Mouse (Mus musculus): Measurements from ENCODE around the gene Klhl24.
"Not testable (repeated sequence)": the region's sequence is repeated elsewhere in the genome, so short reads cannot be mapped to it uniquely, and the experiment has no call there.

The Klhl24 gene

GRCm38 (mm10) chr16:20097069-20097710 is at the start of gene Klhl24:
TSS of gene Klhl24 (plus strand) at chr16:20097542.
- peak; percentile 89 for DNase-seq (ENCODE audit: extremely low read depth, low read depth)

GRCm38 (mm10) chr16:20052655-20053054 is 44.7 kb upstream of the Klhl24 start:
- no peak for DNase-seq (ENCODE audit: extremely low read depth, low read depth)

- DNase-seq (ENCODE audit: extremely low read depth, low read depth): no peak
Measured at GRCm38 (mm10) chr16:20072770-20073169, 24.6 kb upstream of the Klhl24 start.

- DNase-seq (ENCODE audit: extremely low read depth, low read depth): no peak
Measured at GRCm38 (mm10) chr16:20076675-20077074, 20.7 kb upstream of the Klhl24 start.

- no peak for DNase-seq (ENCODE audit: extremely low read depth, low read depth)
Measured at GRCm38 (mm10) chr16:20080271-20080670, 17.1 kb upstream of the Klhl24 start.

GRCm38 (mm10) chr16:20084623-20085022 is 12.7 kb upstream of the Klhl24 start:
- DNase-seq (ENCODE audit: extremely low read depth, low read depth): no peak

- DNase-seq (ENCODE audit: extremely low read depth, low read depth): no peak
Measured at GRCm38 (mm10) chr16:20085250-20085905, 12.0 kb upstream of the Klhl24 start.

GRCm38 (mm10) chr16:20086976-20087375 is 10.4 kb upstream of the Klhl24 start:
- no peak for DNase-seq (ENCODE audit: extremely low read depth, low read depth)

GRCm38 (mm10) chr16:20089636-20090035 is 7.7 kb upstream of the Klhl24 start:
- no peak for DNase-seq (ENCODE audit: extremely low read depth, low read depth)

- no peak for DNase-seq (ENCODE audit: extremely low read depth, low read depth)
Measured at GRCm38 (mm10) chr16:20090921-20091575, 6.3 kb upstream of the Klhl24 start.

GRCm38 (mm10) chr16:20095966-20096365 is 1.4 kb upstream of the Klhl24 start:
- no peak for DNase-seq (ENCODE audit: extremely low read depth, low read depth)

- DNase-seq (ENCODE audit: extremely low read depth, low read depth): peak; percentile 62
Measured at GRCm38 (mm10) chr16:20097711-20098374, 501 bp downstream of the Klhl24 start.

GRCm38 (mm10) chr16:20098375-20098727 is 1.0 kb downstream of the Klhl24 start:
- no peak for DNase-seq (ENCODE audit: extremely low read depth, low read depth)

GRCm38 (mm10) chr16:20098866-20099629 is 1.7 kb downstream of the Klhl24 start:
- DNase-seq (ENCODE audit: extremely low read depth, low read depth): no peak

- DNase-seq (ENCODE audit: extremely low read depth, low read depth): no peak
Measured at GRCm38 (mm10) chr16:20106996-20107395, 9.7 kb downstream of the Klhl24 start.

GRCm38 (mm10) chr16:20108961-20109360 is 11.6 kb downstream of the Klhl24 start:
- no peak for DNase-seq (ENCODE audit: extremely low read depth, low read depth)

- DNase-seq (ENCODE audit: extremely low read depth, low read depth): no peak
Measured at GRCm38 (mm10) chr16:20112649-20113048, 15.3 kb downstream of the Klhl24 start.

- DNase-seq (ENCODE audit: extremely low read depth, low read depth): no peak
Measured at GRCm38 (mm10) chr16:20116069-20116468, 18.7 kb downstream of the Klhl24 start.

GRCm38 (mm10) chr16:20126319-20126883 is 29.1 kb downstream of the Klhl24 start:
- DNase-seq (ENCODE audit: extremely low read depth, low read depth): not testable (repeated sequence)

- no peak for DNase-seq (ENCODE audit: extremely low read depth, low read depth)
Measured at GRCm38 (mm10) chr16:20130397-20130796, 33.1 kb downstream of the Klhl24 start.
